Comparison of ENCODE assay signal across 9 mouse cellular contexts in the genomic region with DNA sequence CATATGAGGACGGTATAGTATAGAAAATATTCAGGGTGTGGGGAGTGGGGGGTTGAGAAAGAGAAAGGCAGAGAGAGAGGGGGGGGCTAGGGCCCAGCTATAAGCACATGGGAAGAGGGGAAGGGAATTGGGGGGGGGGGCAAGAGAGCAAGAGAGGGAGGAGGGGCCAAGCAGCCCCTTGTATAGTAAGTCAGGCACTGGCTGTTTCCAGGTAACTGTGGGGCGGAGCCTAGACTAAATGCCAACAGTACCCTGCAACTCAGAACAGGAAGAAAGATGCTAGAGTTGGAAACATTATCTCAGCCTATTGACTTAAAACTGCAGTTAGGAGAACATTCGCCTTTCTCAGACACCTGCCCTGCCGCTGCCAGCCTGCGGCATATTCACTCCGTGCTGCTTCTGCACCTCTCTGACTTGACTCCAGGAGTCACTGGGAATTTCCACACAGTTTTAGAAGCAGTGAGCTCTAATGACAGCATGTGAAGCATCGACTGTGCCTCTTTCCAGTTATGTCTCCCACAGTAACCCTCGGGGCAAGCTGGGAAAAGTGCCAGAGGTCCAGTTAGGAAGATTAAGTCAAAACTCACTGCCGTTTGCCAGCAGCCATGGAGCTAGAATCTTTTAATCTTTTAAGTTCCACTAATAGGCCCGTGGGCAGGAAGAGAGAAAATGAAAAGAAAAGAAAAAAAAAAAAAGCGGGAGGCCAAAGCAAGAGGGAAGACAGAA. TPM values are rescaled to one million over a fixed set of nuclear protein-coding genes. Genes with fewer than 3 reads are reported as not detected.
DNase-seq lines count a peak whose midpoint lies in the region; ATAC-seq and TF ChIP-seq lines count a peak whose summit lies in the region.
"Had no signal": no experiment of that assay in that cellular context is flagged by ENCODE, and none has a peak within 500 bp of the region (broad histone marks: within the 10 kb centered on the region; RNA-seq: fewer than 3 reads in every experiment).

No protein-coding gene starts in this region.

- H3K9me3 ChIP-seq in embryonic facial prominence, embryonic 14.5 days (ENCODE audit: control insufficient read depth, low read length) = no peaks in the 10 kb centered on the region
- no peaks in the 10 kb centered on the region for H3K9me3 ChIP-seq in heart, postnatal 0 days (replicated peaks; ENCODE audit: control insufficient read depth, low read length)
- H3K9me3 ChIP-seq in midbrain, embryonic 15.5 days = no peaks in the 10 kb centered on the region

- H3K27ac ChIP-seq in embryonic facial prominence, embryonic 14.5 days (replicated peaks; ENCODE audit: low read depth, low read length) = peak overlapping the region; percentile 65
- H3K27ac ChIP-seq in heart, postnatal 0 days (ENCODE audit: low read depth) = no peak overlapping the region
- peak overlapping the region; percentile 91 for H3K27ac ChIP-seq in midbrain, embryonic 15.5 days
- no peak overlapping the region for H3K27ac ChIP-seq in left cerebral cortex, adult 2 months
- H3K27ac ChIP-seq: kidney, postnatal 0 days had no signal

- H3K27me3 ChIP-seq in embryonic facial prominence, embryonic 14.5 days (replicated peaks; ENCODE audit: control insufficient read depth, insufficient read depth, low read length) = no peaks in the 10 kb centered on the region
- H3K27me3 ChIP-seq in heart, postnatal 0 days (ENCODE audit: control insufficient read depth, insufficient read depth, low read length) = no peaks in the 10 kb centered on the region
- H3K27me3 ChIP-seq in midbrain, embryonic 15.5 days (replicated peaks) = no peaks in the 10 kb centered on the region

- no peak overlapping the region; the same call in 1 of the 2 replicates for H3K9ac ChIP-seq in embryonic facial prominence, embryonic 14.5 days (ENCODE audit: low read depth, low read length)
- no peak overlapping the region for H3K9ac ChIP-seq in heart, postnatal 0 days (replicated peaks; ENCODE audit: low read depth, low read length)
- no peak overlapping the region for H3K9ac ChIP-seq in midbrain, embryonic 15.5 days

- ATAC-seq in embryonic facial prominence, embryonic 14.5 days (ENCODE audit: low read depth) = peak; percentile 62; the same call in 1 of the 2 replicates
- ATAC-seq in heart, postnatal 0 days (ENCODE audit: insufficient read depth, low read depth) = no peak
- ATAC-seq in midbrain, embryonic 15.5 days (replicated peaks) = peak; percentile 62
- no peak for ATAC-seq in inflammation-experienced regulatory T-cells, adult 6 months
- no peak for ATAC-seq in megakaryocyte progenitor cell, adult 5-6 weeks (replicated peaks; ENCODE audit: poor library complexity)

- TF ChIP-seq EP300 in heart, postnatal 0 days (IDR thresholded peaks at IDR 0.05; ENCODE audit: low read depth) = no peak

- TF ChIP-seq CTCF in heart, postnatal 0 days (IDR thresholded peaks at IDR 0.05; ENCODE audit: low read depth) = no peak
- no peak for TF ChIP-seq CTCF in left cerebral cortex, adult 2 months (IDR thresholded peaks at IDR 0.05)

- no peak overlapping the region for H3K4me3 ChIP-seq in embryonic facial prominence, embryonic 14.5 days (ENCODE audit: low read depth, low read length)
- no peak overlapping the region for H3K4me3 ChIP-seq in heart, postnatal 0 days (ENCODE audit: low read depth, low read length)
- no peak overlapping the region for H3K4me3 ChIP-seq in midbrain, embryonic 15.5 days
- no peak overlapping the region for H3K4me3 ChIP-seq in left cerebral cortex, adult 2 months

- intact Hi-C loops in left cerebral cortex, adult 2 months (cut with DNase I) = no loop called here

- H3K4me2 ChIP-seq in embryonic facial prominence, embryonic 14.5 days (ENCODE audit: low read depth, low read length) = peak overlapping the region; percentile 39
- H3K4me2 ChIP-seq in heart, postnatal 0 days (ENCODE audit: low read depth, low read length) = peak overlapping the region; percentile 42
- peak overlapping the region; percentile 19 for H3K4me2 ChIP-seq in midbrain, embryonic 15.5 days

- WGBS in embryonic facial prominence, embryonic 14.5 days = 36% methylated on average over 11 of the region's 11 CpGs
- 40% methylated on average over 11 of the region's 11 CpGs for WGBS in heart, postnatal 0 days
- 36% methylated on average over 11 of the region's 11 CpGs for WGBS in midbrain, embryonic 15.5 days

- peak; percentile 73 for DNase-seq in 3T3-L1 (ENCODE audit: low read depth, low spot score)
- peak; percentile 82 for DNase-seq in MN1 (ENCODE audit: low spot score)
- peak; percentile 86 for DNase-seq in embryonic facial prominence, embryonic 14.5 days (ENCODE audit: low spot score)
- DNase-seq in heart, postnatal 0 days (ENCODE audit: low spot score) = no peak
- DNase-seq in left cerebral cortex, adult 2 months (ENCODE audit: extremely low spot score in 1 of 2, low spot score in 2 of 2) = no peak

- peaks cover 10% of the 10 kb centered on the region for H3K4me1 ChIP-seq in embryonic facial prominence, embryonic 14.5 days (ENCODE audit: control insufficient read depth, insufficient read depth, low read length)
- H3K4me1 ChIP-seq in heart, postnatal 0 days (ENCODE audit: control insufficient read depth, insufficient read depth) = no peaks in the 10 kb centered on the region
- H3K4me1 ChIP-seq in midbrain, embryonic 15.5 days = peaks cover 39% of the 10 kb centered on the region

- no peaks in the 10 kb centered on the region for H3K36me3 ChIP-seq in embryonic facial prominence, embryonic 14.5 days (ENCODE audit: control insufficient read depth, insufficient read depth, low read length)
- H3K36me3 ChIP-seq in heart, postnatal 0 days (replicated peaks; ENCODE audit: control insufficient read depth, insufficient read depth, low read length) = no peaks in the 10 kb centered on the region
- no peaks in the 10 kb centered on the region for H3K36me3 ChIP-seq in midbrain, embryonic 15.5 days (replicated peaks)

RNA-seq across cellular contexts. Expression of a gene that starts 20.6 kb away (rescaled TPM):
- 29.8 and 34.9 TPM in 2 replicates for polyA plus RNA-seq in embryonic facial prominence, embryonic 14.5 days (2014; fragmentation: Nextera tagmentation; extraction: Ambion mirVana)
- 6.4 and 10.1 TPM in 2 replicates for total RNA-seq in heart, postnatal 0 days (2014; rRNA removed; ENCODE audit: low replicate concordance)
- polyA plus RNA-seq in heart, postnatal 0 days (2015; fragmentation: Nextera tagmentation; extraction: Ambion mirVana) = 22.8 and 25.7 TPM in 2 replicates
- polyA plus RNA-seq in midbrain, embryonic 15.5 days (2015; fragmentation: Nextera tagmentation; extraction: Ambion mirVana) = 34.4 and 35.0 TPM in 2 replicates
- 10 to 100 TPM; 41.4 to 54.9 (median 48.8) TPM for polyA plus RNA-seq in inflammation-experienced regulatory T-cells, adult 6 months (2017; shearing (Covaris generic))
- total RNA-seq in left cerebral cortex, adult 2 months (2021) = 10 to 100 TPM; 14.8 to 15.5 TPM
- 66.1 and 71.3 TPM in 2 replicates for total RNA-seq in megakaryocyte progenitor cell, adult 5-6 weeks (2015)
- 76.0 and 91.5 TPM in 2 replicates for total RNA-seq in megakaryocyte progenitor cell, adult 5-6 weeks (2017)

Comparison
In these comparisons a context has a peak if more than half of its experiments do, and no peak if none do; other contexts are left out.
1. DNase-seq: peak in 3T3-L1 (single experiment), MN1 (single experiment) and embryonic facial prominence, embryonic 14.5 days (single experiment); none in heart, postnatal 0 days (single experiment) and left cerebral cortex, adult 2 months (0 of 2).
2. ATAC-seq: peak in embryonic facial prominence, embryonic 14.5 days (single experiment) and midbrain, embryonic 15.5 days (single experiment); none in heart, postnatal 0 days (single experiment), inflammation-experienced regulatory T-cells, adult 6 months (single experiment) and megakaryocyte progenitor cell, adult 5-6 weeks (single experiment).
3. H3K27ac ChIP-seq: peak in embryonic facial prominence, embryonic 14.5 days (single experiment) and midbrain, embryonic 15.5 days (single experiment); none in heart, postnatal 0 days (single experiment) and left cerebral cortex, adult 2 months (single experiment).
4. Peak in every context shown above with its lines, with median percentiles within 50 percentile points of each other: H3K4me2 ChIP-seq.